Mouse (Mus musculus) spleen, adult 2 months (tissue): ENCODE measurements around the gene Pigu.

ENCODE experiments used
- CTCF ChIP-seq: fragments of 200-500 bp; IDR thresholded peaks from 2 replicates; pipeline ENCODE4 v1.5.1; 2011; ENCODE audit warnings: mild to moderate bottlenecking, inconsistent platforms; ENCODE audit not compliant: insufficient read depth, insufficient read length, insufficient replicate concordance; ENCODE audit errors: extremely low read depth
- POLR2A ChIP-seq: fragments of 200-500 bp; IDR thresholded peaks from 2 replicates; pipeline ENCODE4 v1.6.1; 2011; ENCODE audit warnings: low read depth, low read length, inconsistent platforms

- no peak for TF ChIP-seq CTCF
- no peak for TF ChIP-seq POLR2A
Observed at GRCm38 (mm10) chr2:155385731-155386533, 28.7 kb upstream of the Pigu start.
